ENCODE assay signal across 8 mouse cellular contexts in genomic region chr19:16063916-16064580, GRCm38 (mm10).
DNase-seq lines count a peak whose midpoint lies in the region; ATAC-seq and TF ChIP-seq lines count a peak whose summit lies in the region.

No protein-coding gene starts in this region.

- H3K27ac ChIP-seq in gastrocnemius, adult 2 months = peak overlapping the region; percentile 61; the same call in 1 of the 2 replicates
- no peak overlapping the region for H3K27ac ChIP-seq in hindbrain, postnatal 0 days
- peak overlapping the region; percentile 37 for H3K27ac ChIP-seq in macrophage

- no peaks in the 10 kb centered on the region for H3K4me1 ChIP-seq in hindbrain, postnatal 0 days (ENCODE audit: insufficient read depth, low read length)

- intact Hi-C loops in gastrocnemius, adult 2 months (cut with DNase I) = loop anchor here (2.0 kb wide), 2 partner anchors 135 to 535 kb away; no protein-coding TSS in a partner anchor

- peak; percentile 87 for ATAC-seq in hindbrain, postnatal 0 days

- peak overlapping the region; percentile 53 for H3K4me2 ChIP-seq in hindbrain, postnatal 0 days (ENCODE audit: low read depth, low read length)

- H3K9me3 ChIP-seq in hindbrain, postnatal 0 days (ENCODE audit: low read length) = no peaks in the 10 kb centered on the region

- peak; percentile 79 for DNase-seq in R1 (ENCODE audit: low read depth, low spot score)
- DNase-seq in cerebellum, postnatal 14 days = peak; percentile 89
- DNase-seq in gastrocnemius, adult 2 months = peak; percentile 72
- DNase-seq in hindbrain, postnatal 0 days (ENCODE audit: low spot score) = peak; percentile 87
- DNase-seq in left cerebral cortex, adult 18-20 months (ENCODE audit: low spot score in 2 of 2) = peak; percentile 84 to 89
- peak; percentile 79 for DNase-seq in right cerebral cortex, adult 18-20 months
- peak; percentile 73 for DNase-seq in urinary bladder, postnatal 25 days (ENCODE audit: low spot score)

- peak overlapping the region; percentile 65 for H3K4me3 ChIP-seq in gastrocnemius, adult 2 months
- no peak overlapping the region for H3K4me3 ChIP-seq in hindbrain, postnatal 0 days (ENCODE audit: low read length)
- peak overlapping the region; percentile 1; the same call in 1 of the 2 replicates for H3K4me3 ChIP-seq in macrophage (ENCODE audit: inconsistent target)

- peak overlapping the region; percentile 33; the same call in 1 of the 2 replicates for H3K9ac ChIP-seq in hindbrain, postnatal 0 days (replicated peaks; ENCODE audit: low read length)

- H3K79me2 ChIP-seq in macrophage (ENCODE audit: inconsistent target) = no peaks in the 10 kb centered on the region

- TF ChIP-seq CTCF in gastrocnemius, adult 2 months (IDR thresholded peaks at IDR 0.05) = peak; percentile 97
- TF ChIP-seq CTCF in hindbrain, postnatal 0 days (IDR thresholded peaks at IDR 0.05; ENCODE audit: low read depth) = peak; percentile 89

- no peaks in the 10 kb centered on the region for H3K36me3 ChIP-seq in hindbrain, postnatal 0 days (ENCODE audit: insufficient read depth, low read length)
- no peaks in the 10 kb centered on the region for H3K36me3 ChIP-seq in macrophage (ENCODE audit: inconsistent target)

- WGBS in hindbrain, postnatal 0 days = 11% methylated on average over 12 of the region's 12 CpGs
- WGBS in macrophage (ENCODE audit: missing documents) = 11% methylated on average over 12 of the region's 12 CpGs

- H3K27me3 ChIP-seq in hindbrain, postnatal 0 days (ENCODE audit: insufficient read depth, low read length) = no peaks in the 10 kb centered on the region
